Mouse (Mus musculus) olfactory bulb, adult 2 months (tissue): Measurements from ENCODE around the gene Lrba. TPM values are rescaled to one million over a fixed set of nuclear protein-coding genes. Genes with fewer than 3 reads are reported as not detected.

ENCODE experiments used
- H3K27ac ChIP-seq: fragments of 200-500 bp; 2 replicates; pipeline ENCODE4 v1.5.1; 2012; ENCODE audit warnings: low read depth, low read length; ENCODE audit not compliant: insufficient read depth
- H3K4me1 ChIP-seq: fragments of 200-500 bp; 2 replicates; pipeline ENCODE4 v1.6.1; 2012; ENCODE audit warnings: low read length; ENCODE audit not compliant: control insufficient read depth, insufficient read depth
- H3K4me3 ChIP-seq: fragments of 200-500 bp; 2 replicates; pipeline ENCODE4 v1.5.1; 2012; ENCODE audit warnings: mild to moderate bottlenecking, low read depth, low read length, moderate library complexity; ENCODE audit not compliant: insufficient read depth
- CTCF ChIP-seq: fragments of 200-500 bp; IDR thresholded peaks from 2 replicates; pipeline ENCODE4 v1.5.1; 2012; ENCODE audit warnings: low read depth, mild to moderate bottlenecking, low read length, moderate library complexity; ENCODE audit not compliant: insufficient read depth
- POLR2A ChIP-seq: fragments of 200-500 bp; IDR thresholded peaks from 2 replicates; pipeline ENCODE4 v1.6.1; 2012; ENCODE audit warnings: mild to moderate bottlenecking, low read depth, low read length, moderate library complexity; ENCODE audit not compliant: insufficient read depth
- WGBS: fragments of 180-500 bp; shearing (Covaris S2); methylation state at CpG from one replicate; pipeline ENCODE4 v1.1.7; 2018; 5-methylcytosine and 5-hydroxymethylcytosine counted together
- polyA plus RNA-seq: library from polyadenylated mRNA; stranded (reverse); fragments of >200 nt; gene quantifications from 2 replicates; pipeline ENCODE4 v1.2.4, GENCODE M21; 2012; ENCODE audit warnings: low replicate concordance; ENCODE audit not compliant: missing spikeins, insufficient read depth, insufficient read length

Gene Lrba
- polyA plus RNA-seq, 1 experiment = not detected

GRCm38 (mm10) chr3:86664399-86664798 lies 439.9 kb downstream of the Lrba start:
- no peak overlapping the region for H3K27ac ChIP-seq
- H3K4me1 ChIP-seq = no peaks in the 10 kb centered on the region
- H3K4me3 ChIP-seq = no peak overlapping the region
- TF ChIP-seq POLR2A (no peak), CTCF (no peak)
- 72% methylated on average over 3 of the region's 3 CpGs for WGBS

GRCm38 (mm10) chr3:86668146-86668545 lies 443.7 kb downstream of the Lrba start:
- 65% methylated on average over 8 of the region's 8 CpGs for WGBS

GRCm38 (mm10) chr3:86677573-86678155 lies 453.2 kb downstream of the Lrba start:
- TF ChIP-seq CTCF = no peak
- WGBS = 59% methylated on average over 2 of the region's 2 CpGs
- H3K4me3 ChIP-seq = no peak overlapping the region

More at GRCm38 (mm10) chr3:86668146-86668545, 443.7 kb downstream of the Lrba start:
- Histone ChIP-seq H3K4me1 (no peaks in the 10 kb centered on the region), H3K27ac (no peak overlapping the region), H3K4me3 (no peak overlapping the region)
- TF ChIP-seq POLR2A = no peak
- TF ChIP-seq CTCF = no peak

GRCm38 (mm10) chr3:86687571-86688209 lies 463.2 kb downstream of the Lrba start:
- H3K4me1 ChIP-seq = peaks cover 3% of the 10 kb centered on the region
- H3K4me3 ChIP-seq = no peak overlapping the region
- TF ChIP-seq POLR2A (no peak), CTCF (no peak)
- 24% methylated on average over 7 of the region's 7 CpGs for WGBS
- H3K27ac ChIP-seq = peak overlapping the region; percentile 94

More at GRCm38 (mm10) chr3:86677573-86678155, 453.2 kb downstream of the Lrba start:
- Histone ChIP-seq H3K27ac (no peak overlapping the region), H3K4me1 (no peaks in the 10 kb centered on the region)

- Histone ChIP-seq H3K4me3 (no peak overlapping the region), H3K27ac (no peak overlapping the region), H3K4me1 (peaks cover 3% of the 10 kb centered on the region)
- WGBS = 30% methylated on average over 1 of the region's 1 CpGs
- TF ChIP-seq CTCF (no peak), POLR2A (no peak)
Observed at GRCm38 (mm10) chr3:86688438-86688837, 464.0 kb downstream of the Lrba start.

GRCm38 (mm10) chr3:86689305-86689704 lies 464.8 kb downstream of the Lrba start:
- H3K4me1 ChIP-seq = peaks cover 3% of the 10 kb centered on the region
- H3K27ac ChIP-seq = peak overlapping the region; percentile 76
- no peak for TF ChIP-seq POLR2A
- no peak for TF ChIP-seq CTCF
- H3K4me3 ChIP-seq = no peak overlapping the region; the same call in 1 of the 2 replicates
- WGBS = 12% methylated on average over 7 of the region's 7 CpGs

GRCm38 (mm10) chr3:86692779-86693178 lies 468.3 kb downstream of the Lrba start:
- Histone ChIP-seq H3K4me1 (peaks cover 2% of the 10 kb centered on the region), H3K4me3 (no peak overlapping the region), H3K27ac (no peak overlapping the region)
- no peak for TF ChIP-seq CTCF
- TF ChIP-seq POLR2A = no peak

GRCm38 (mm10) chr3:86693553-86693952 lies 469.1 kb downstream of the Lrba start:
- no peaks in the 10 kb centered on the region; the same call in 1 of the 2 replicates for H3K4me1 ChIP-seq
- no peak overlapping the region for H3K27ac ChIP-seq
- H3K4me3 ChIP-seq = no peak overlapping the region
- TF ChIP-seq POLR2A = no peak
- no peak for TF ChIP-seq CTCF
- whole genome bisulfite sequencing = 74% methylated on average over 7 of the region's 7 CpGs

GRCm38 (mm10) chr3:86698947-86699346 lies 474.5 kb downstream of the Lrba start:
- TF ChIP-seq CTCF (no peak), POLR2A (no peak)
- H3K4me3 ChIP-seq = no peak overlapping the region
- WGBS = 91% methylated on average over 2 of the region's 2 CpGs
- H3K27ac ChIP-seq = no peak overlapping the region
- H3K4me1 ChIP-seq = no peaks in the 10 kb centered on the region
